Mouse (Mus musculus): ENCODE measurements around the gene Gm20388. TPM values are rescaled to one million over a fixed set of nuclear protein-coding genes. Genes with fewer than 3 reads are reported as not detected.
A peak's percentile ranks its signal among the peaks of the same experiment; 100 is the strongest.

The Gm20388 gene
- polyA plus RNA-seq, 1 experiment from 2014 or later: not detected

DNA sequence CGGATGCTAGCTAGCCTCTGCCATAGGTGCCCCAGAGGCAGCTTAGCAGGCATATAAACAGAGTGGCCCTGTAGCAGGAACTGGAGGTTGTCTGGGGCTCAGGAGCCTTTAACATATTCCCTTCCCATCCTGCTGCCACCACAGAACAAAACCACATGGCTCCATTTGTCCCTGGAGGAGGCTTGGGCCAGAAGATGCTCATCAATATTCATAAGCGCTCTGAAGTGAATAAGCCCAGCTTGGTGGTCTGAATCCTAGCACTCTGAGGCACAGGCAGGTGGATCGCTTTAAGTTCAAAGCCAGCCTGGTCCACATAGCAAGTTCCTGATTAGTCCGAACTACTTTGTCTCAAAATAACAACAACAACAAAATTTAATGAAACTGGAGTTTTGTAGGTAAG is 22.6 kb upstream of the Gm20388 start:
- Histone ChIP-seq H3K9ac (no peak overlapping the region), H3K4me1 (replicated peaks) (peaks cover 12% of the 10 kb centered on the region), H3K4me2 (no peak overlapping the region), H3K9me3 (replicated peaks) (no peaks in the 10 kb centered on the region), H3K36me3 (no peaks in the 10 kb centered on the region), H3K27me3 (no peaks in the 10 kb centered on the region; the same call in 1 of the 2 replicates), H3K27ac (no peak overlapping the region), H3K4me3 (no peak overlapping the region)
- 71% methylated on average over 4 of the region's 4 CpGs for WGBS
- ATAC-seq (replicated peaks; ENCODE audit: insufficient number of reproducible peaks, insufficient read depth, low FRiP score, low read depth): no peak

DNA sequence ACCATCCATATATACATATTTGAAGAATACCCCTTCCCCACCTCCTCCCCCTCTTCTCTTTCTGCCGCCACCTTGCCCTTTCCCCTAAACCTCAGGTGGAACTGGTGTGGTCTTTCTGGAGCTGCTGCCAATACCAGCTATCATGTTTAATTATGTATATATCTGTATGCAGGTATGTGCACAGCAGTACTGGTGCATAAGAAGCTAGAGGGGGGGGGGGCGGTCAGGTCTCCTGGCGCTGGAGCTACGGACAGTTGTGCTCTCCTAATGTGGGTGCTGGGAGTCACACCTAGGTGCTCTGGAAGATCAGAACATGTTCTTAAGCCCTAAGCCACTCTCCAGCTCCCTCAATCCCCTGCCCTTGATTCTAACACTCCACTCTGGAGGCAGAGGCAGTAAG is 13.6 kb upstream of the Gm20388 start:
- ATAC-seq (replicated peaks; ENCODE audit: insufficient number of reproducible peaks, insufficient read depth, low FRiP score, low read depth): no peak
- no peaks in the 10 kb centered on the region for H3K9me3 ChIP-seq (replicated peaks)

DNA sequence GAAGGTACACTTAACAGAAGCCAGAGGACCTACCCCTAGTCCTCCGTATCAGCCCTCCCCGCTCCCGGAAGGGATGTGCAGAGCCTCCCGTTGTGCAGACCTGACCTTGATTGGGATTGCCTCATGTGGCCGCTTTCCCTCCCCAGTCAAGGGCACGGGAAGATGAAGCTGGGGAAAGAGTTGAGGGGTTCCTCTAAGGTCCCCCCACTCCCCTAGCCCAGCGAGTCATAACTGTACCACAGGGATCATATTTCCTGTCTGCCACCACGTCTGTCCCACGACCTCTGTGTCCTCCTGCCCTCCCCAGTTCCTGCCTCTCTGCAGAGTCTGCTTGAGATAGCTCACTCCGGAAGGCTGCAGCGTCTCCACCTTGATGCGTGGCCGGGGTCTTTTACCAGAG is 12.7 kb upstream of the Gm20388 start:
- H3K9me3 ChIP-seq (replicated peaks): no peaks in the 10 kb centered on the region
- no peaks in the 10 kb centered on the region for H3K36me3 ChIP-seq
- no peak for ATAC-seq (replicated peaks; ENCODE audit: insufficient number of reproducible peaks, insufficient read depth, low FRiP score, low read depth)
- H3K27ac ChIP-seq: no peak overlapping the region
- 10% methylated on average over 13 of the region's 13 CpGs for WGBS
- no peak overlapping the region for H3K9ac ChIP-seq
- peaks cover 5% of the 10 kb centered on the region for H3K4me1 ChIP-seq (replicated peaks)
- no peak overlapping the region for H3K4me3 ChIP-seq
- peak overlapping the region; percentile 33 for H3K4me2 ChIP-seq
- H3K27me3 ChIP-seq: peaks cover 13% of the 10 kb centered on the region

More for the DNA sequence above, 13.6 kb upstream of the Gm20388 start:
- no peaks in the 10 kb centered on the region for H3K36me3 ChIP-seq
- no peak overlapping the region for H3K9ac ChIP-seq
- H3K4me3 ChIP-seq: no peak overlapping the region
- WGBS: 84% methylated on average over 4 of the region's 4 CpGs
- H3K27ac ChIP-seq: no peak overlapping the region
- peaks cover 5% of the 10 kb centered on the region for H3K4me1 ChIP-seq (replicated peaks)
- H3K27me3 ChIP-seq: peaks cover 13% of the 10 kb centered on the region
- no peak overlapping the region for H3K4me2 ChIP-seq

DNA sequence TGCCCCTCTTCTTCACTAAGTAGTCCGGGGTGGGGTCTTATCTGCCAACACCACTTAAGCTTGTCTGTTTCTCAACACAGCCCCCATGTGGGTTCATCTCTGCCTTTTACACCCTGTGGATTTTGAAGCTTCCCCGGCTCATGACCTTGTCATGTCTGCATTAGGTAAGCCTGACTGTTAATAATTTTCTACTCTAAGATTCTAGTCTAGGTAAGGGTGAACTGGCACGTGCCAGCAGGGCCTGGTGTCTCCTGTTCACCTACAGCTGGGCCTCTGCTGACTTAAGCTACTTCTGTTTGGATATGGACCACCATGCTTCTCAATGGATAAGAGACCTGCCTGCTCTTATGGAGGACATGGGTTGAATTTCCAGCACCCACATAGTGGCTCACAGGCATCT is 9.3 kb upstream of the Gm20388 start:
- Histone ChIP-seq H3K36me3 (no peaks in the 10 kb centered on the region), H3K4me3 (no peak overlapping the region), H3K27me3 (peaks cover 13% of the 10 kb centered on the region), H3K4me1 (replicated peaks) (peaks cover 5% of the 10 kb centered on the region), H3K27ac (no peak overlapping the region), H3K9ac (no peak overlapping the region), H3K4me2 (no peak overlapping the region), H3K9me3 (replicated peaks) (no peaks in the 10 kb centered on the region)
- 56% methylated on average over 3 of the region's 3 CpGs for WGBS
- ATAC-seq (replicated peaks; ENCODE audit: insufficient number of reproducible peaks, insufficient read depth, low FRiP score, low read depth): no peak

DNA sequence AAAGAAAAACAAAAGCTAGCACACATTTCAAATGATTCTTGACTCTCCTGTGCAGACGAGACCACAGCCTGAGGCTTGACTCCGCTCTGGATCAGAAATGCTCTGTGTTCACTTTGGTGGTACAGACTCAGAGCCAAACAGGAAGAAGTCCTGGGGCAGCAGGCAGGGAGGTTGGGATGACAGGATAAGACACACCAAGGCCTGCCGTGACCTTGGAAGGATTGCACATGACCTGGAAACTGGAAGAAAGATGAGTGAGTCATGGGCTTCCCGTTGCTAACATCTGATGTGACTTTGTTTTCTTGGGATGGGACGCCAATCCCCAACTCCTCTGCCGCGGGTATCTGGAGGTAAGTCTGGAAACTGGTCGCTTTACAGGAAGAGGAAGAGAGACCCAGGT is 8.7 kb upstream of the Gm20388 start:
- ATAC-seq (replicated peaks; ENCODE audit: insufficient number of reproducible peaks, insufficient read depth, low FRiP score, low read depth): no peak
- WGBS: 59% methylated on average over 8 of the region's 8 CpGs
- H3K9me3 ChIP-seq (replicated peaks): no peaks in the 10 kb centered on the region
- peaks cover 12% of the 10 kb centered on the region for H3K27me3 ChIP-seq
- H3K4me3 ChIP-seq: no peak overlapping the region
- H3K36me3 ChIP-seq: no peaks in the 10 kb centered on the region
- no peak overlapping the region for H3K27ac ChIP-seq
- H3K4me1 ChIP-seq (replicated peaks): peaks cover 5% of the 10 kb centered on the region
- no peak overlapping the region for H3K9ac ChIP-seq
- H3K4me2 ChIP-seq: no peak overlapping the region

DNA sequence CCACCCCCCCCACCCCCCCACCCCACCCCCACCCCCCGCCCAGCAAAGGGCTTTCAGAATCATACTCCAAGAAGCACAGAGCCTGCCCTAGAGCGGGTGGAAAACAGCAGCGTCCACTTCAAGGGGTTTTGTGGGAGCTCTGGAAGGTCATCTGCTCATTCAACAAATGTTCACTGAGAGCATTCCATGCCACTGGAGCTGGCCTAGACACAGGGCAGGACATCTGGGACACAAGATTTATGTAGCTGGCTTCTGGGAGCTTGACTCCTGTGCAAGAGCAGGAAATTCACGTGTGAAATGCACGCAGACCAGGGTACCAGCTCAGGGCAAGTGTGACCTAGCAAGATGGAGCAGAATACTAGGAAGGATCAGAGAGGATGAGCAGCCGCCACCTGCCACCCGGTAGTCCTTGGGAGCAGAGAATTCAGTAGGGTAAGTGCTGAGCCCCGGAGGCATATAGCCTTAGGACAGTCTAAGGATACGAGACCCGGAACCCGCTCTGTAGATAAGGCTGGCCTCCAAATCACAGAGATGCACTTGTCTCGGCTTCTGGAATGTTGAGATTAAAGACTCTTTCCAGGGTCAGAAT is 6.2 kb upstream of the Gm20388 start:
- no peak overlapping the region for H3K27ac ChIP-seq
- H3K27me3 ChIP-seq: peaks cover 2% of the 10 kb centered on the region; the same call in 1 of the 2 replicates
- no peak overlapping the region for H3K9ac ChIP-seq
- no peaks in the 10 kb centered on the region for H3K36me3 ChIP-seq
- H3K4me1 ChIP-seq (replicated peaks): no peaks in the 10 kb centered on the region
- H3K4me3 ChIP-seq: no peak overlapping the region
- no peak for ATAC-seq (replicated peaks; ENCODE audit: insufficient number of reproducible peaks, insufficient read depth, low FRiP score, low read depth)
- WGBS: 29% methylated on average over 12 of the region's 12 CpGs
- H3K9me3 ChIP-seq (replicated peaks): no peaks in the 10 kb centered on the region
- no peak overlapping the region for H3K4me2 ChIP-seq

DNA sequence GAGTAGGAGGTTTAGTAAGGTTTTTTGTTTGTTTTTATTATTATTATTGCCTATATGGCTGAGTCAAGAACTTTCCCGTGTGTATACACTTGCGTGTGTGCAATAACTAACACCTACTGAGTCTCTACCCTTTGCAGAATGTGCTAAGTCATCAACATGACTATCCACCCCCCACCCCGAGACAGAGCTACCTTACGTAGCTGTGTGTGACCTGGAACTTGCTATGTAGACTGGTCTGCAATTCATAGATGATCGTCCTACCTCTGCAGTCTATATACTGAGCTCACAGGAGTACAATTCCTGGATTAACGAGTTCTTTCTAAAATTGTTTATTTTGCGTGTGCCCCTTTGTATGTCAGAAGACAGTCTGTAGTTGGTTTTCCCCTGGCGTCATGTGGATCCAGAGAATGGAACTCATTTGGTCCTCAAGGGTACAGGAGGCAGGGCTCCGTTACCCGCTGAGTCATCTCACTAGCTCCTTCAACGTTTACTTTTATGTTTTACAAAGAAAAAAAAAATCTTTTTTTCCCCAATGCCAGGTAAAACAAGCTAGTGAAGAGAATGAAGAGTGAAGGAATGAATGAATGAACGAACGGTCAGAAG is 596 bp upstream of the Gm20388 start, which contains the start of gene Usp10:
Gene Usp10, plus strand, starts transcription at position 417 of the 603 bp plus-strand sequence.
- peak within 1 kb of the TSS; percentile 94 for H3K27ac ChIP-seq
- H3K36me3 ChIP-seq: no peaks in the 10 kb centered on the region
- H3K4me2 ChIP-seq: peak within 1 kb of the TSS; percentile 98
- peak within 1 kb of the TSS; percentile 91 for H3K9ac ChIP-seq
- H3K4me1 ChIP-seq (replicated peaks): peaks cover 44% of the 10 kb centered on the region
- no peaks in the 10 kb centered on the region; the same call in 1 of the 2 replicates for H3K27me3 ChIP-seq
- no peaks in the 10 kb centered on the region for H3K9me3 ChIP-seq (replicated peaks)
- 28% methylated on average over 13 of the region's 13 CpGs for WGBS
- H3K4me3 ChIP-seq: peak within 1 kb of the TSS; percentile 86
- ATAC-seq (replicated peaks; ENCODE audit: insufficient number of reproducible peaks, insufficient read depth, low FRiP score, low read depth): no peak

DNA sequence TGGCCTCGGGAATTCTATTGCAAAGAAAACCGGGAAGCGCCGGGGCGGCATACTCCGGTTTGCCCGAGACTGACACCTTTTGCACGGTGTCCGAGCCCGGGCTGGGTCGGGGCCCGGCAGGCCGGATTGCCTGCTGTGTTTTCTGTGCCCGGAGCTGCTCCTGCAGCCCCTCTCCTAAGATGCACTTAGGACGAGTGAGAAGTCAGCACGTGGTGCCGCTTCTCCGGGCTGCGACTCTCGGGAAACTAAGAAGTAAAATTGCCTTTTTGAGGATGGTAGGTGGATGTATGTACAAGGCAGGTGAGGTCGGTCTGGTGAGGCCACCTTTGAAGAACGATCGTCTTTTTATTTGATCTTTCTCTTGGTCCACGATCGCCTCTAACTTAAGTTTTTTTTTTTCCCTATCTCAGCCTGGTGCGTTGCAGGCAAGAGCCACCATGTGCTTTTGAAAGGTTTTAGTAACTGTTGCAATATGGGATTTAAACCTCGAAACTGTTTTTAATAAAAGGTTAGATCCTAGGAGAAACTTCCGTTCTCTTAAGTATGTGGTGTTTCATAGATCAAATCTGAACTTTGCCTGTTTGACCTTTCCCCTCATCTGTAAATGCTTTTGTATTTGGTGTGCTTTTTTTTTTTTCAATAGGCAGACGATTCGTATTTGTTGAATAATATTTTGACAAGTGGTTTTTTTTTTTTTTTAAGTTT is 769 bp downstream of the Gm20388 start:
- peak; percentile 52 for ATAC-seq (replicated peaks; ENCODE audit: insufficient number of reproducible peaks, insufficient read depth, low FRiP score, low read depth)
- WGBS: 2% methylated on average over 30 of the region's 30 CpGs

DNA sequence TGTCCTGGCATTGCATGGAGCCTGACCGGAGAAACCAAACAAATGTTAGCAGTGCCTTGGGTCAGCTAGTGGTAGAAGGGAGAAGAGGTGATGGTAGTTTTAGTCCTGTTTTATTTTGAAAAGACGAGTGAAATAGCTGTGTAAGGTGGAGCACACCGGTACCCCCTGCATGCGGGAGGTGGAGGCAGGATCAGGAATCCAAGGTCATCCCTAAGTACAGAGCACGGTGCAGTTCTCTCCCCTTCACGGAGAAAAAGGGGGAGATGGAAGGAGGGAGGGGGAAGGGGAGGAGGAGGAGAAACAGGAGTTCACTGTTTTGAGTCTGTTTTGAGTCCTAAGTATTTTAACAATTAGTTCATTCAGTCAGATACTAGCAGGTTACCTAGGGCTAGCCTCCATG is 2.0 kb downstream of the Gm20388 start:
- ATAC-seq (replicated peaks; ENCODE audit: insufficient number of reproducible peaks, insufficient read depth, low FRiP score, low read depth): no peak
- Histone ChIP-seq H3K4me1 (replicated peaks) (peaks cover 68% of the 10 kb centered on the region), H3K27ac (no peak overlapping the region), H3K4me3 (peak overlapping the region; percentile 86), H3K27me3 (no peaks in the 10 kb centered on the region), H3K9ac (0 out of 2 replicates have a peak overlapping the region, but pooled peaks have one; percentile 3), H3K4me2 (peak overlapping the region; percentile 98), H3K9me3 (replicated peaks) (no peaks in the 10 kb centered on the region), H3K36me3 (no peaks in the 10 kb centered on the region)
- WGBS: 51% methylated on average over 6 of the region's 6 CpGs

More for the DNA sequence above, 769 bp downstream of the Gm20388 start:
- Histone ChIP-seq H3K4me3 (peak overlapping the region; percentile 86), H3K4me2 (peak overlapping the region; percentile 98), H3K27ac (peak overlapping the region; percentile 94), H3K27me3 (no peaks in the 10 kb centered on the region), H3K9me3 (replicated peaks) (no peaks in the 10 kb centered on the region), H3K36me3 (no peaks in the 10 kb centered on the region), H3K4me1 (replicated peaks) (peaks cover 56% of the 10 kb centered on the region), H3K9ac (peak overlapping the region; percentile 91)

DNA sequence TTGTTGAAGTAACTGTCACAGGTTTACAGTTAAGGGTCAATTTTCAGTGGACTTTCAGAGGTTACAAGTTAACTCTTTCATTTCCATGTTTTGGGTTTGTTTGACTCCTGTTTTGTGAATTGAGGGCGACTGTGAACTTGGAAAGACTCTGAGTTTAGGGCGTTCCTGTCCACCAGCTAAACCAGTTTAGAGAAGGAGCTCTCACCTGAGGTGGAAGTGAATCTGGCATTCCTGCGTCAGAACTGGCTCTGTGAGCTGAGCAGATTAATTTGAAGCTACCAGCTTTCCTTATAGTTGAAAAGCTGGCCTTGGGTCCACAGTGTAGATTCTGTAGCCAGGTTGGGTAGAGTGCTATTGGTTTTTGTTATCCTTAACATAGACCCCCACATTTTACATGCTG is 2.5 kb downstream of the Gm20388 start:
- Histone ChIP-seq H3K4me3 (no peak overlapping the region), H3K27ac (no peak overlapping the region), H3K4me1 (replicated peaks) (peaks cover 73% of the 10 kb centered on the region), H3K9me3 (replicated peaks) (no peaks in the 10 kb centered on the region), H3K27me3 (no peaks in the 10 kb centered on the region), H3K9ac (no peak overlapping the region), H3K4me2 (no peak overlapping the region), H3K36me3 (no peaks in the 10 kb centered on the region)
- no peak for ATAC-seq (replicated peaks; ENCODE audit: insufficient number of reproducible peaks, insufficient read depth, low FRiP score, low read depth)
- WGBS: 75% methylated on average over 3 of the region's 3 CpGs

DNA sequence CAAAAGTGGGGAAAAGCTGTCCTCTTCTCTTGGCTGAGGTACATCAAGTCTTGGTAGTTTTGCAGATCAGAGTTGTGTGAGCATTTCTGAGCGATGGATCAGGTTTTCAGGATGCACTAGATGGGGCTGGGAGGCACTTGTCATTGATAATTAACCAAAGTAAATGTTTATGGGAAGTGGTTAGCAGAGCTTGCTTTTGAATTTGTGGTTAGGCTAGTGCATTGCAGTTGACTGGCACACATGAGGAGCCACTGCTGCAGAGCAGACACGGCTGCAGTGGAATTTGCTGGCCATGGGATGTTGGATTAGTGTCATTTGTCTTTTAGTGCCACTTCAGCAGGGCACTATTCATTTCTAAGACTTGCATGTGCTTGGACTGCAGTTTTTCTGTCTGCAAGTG is 3.5 kb downstream of the Gm20388 start:
- no peaks in the 10 kb centered on the region for H3K27me3 ChIP-seq
- no peak overlapping the region for H3K9ac ChIP-seq
- no peak overlapping the region for H3K4me2 ChIP-seq
- WGBS: 47% methylated on average over 2 of the region's 2 CpGs
- peaks cover 74% of the 10 kb centered on the region for H3K4me1 ChIP-seq (replicated peaks)
- H3K36me3 ChIP-seq: no peaks in the 10 kb centered on the region
- no peak overlapping the region for H3K4me3 ChIP-seq
- H3K9me3 ChIP-seq (replicated peaks): no peaks in the 10 kb centered on the region
- H3K27ac ChIP-seq: no peak overlapping the region
- ATAC-seq (replicated peaks; ENCODE audit: insufficient number of reproducible peaks, insufficient read depth, low FRiP score, low read depth): no peak
